ENCODE assay signal across 16 mouse cellular contexts in the genomic region with DNA sequence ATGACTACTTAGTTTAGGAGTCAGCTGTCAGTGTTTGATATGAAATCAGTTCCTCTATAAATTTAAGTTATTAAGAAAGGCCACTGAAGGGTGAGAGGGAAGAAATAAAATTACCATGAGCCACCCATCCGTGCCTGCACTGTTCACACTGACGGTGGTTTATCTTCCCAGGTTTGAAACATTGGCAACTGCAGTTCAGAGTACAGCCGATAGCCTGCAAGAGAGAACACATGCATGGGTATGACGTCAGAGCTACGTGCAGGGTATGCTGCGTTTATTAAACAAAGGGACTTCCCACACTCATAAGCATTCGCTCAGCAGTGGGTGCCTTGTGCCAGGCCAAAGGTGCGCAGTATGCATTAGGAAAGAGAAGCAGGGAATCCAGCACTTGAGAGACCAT. TPM values are rescaled to one million over a fixed set of nuclear protein-coding genes. Genes with fewer than 3 reads are reported as not detected.
"Had no signal": no experiment of that assay in that cellular context is flagged by ENCODE, and none has a peak within 500 bp of the region (broad histone marks: within the 10 kb centered on the region; RNA-seq: fewer than 3 reads in every experiment).

No protein-coding gene starts in this region.

- H3K36me3 ChIP-seq: neural tube, embryonic 15.5 days; stomach, embryonic 15.5 days had no signal

- H3K27ac ChIP-seq: neural tube, embryonic 15.5 days; stomach, embryonic 15.5 days; stomach, postnatal 0 days had no signal

- DNase-seq: retina, postnatal 1 day; right cerebral cortex, adult 18-20 months; right cerebral cortex, postnatal 14 days; right cerebral cortex, postnatal 25 days; right cerebral cortex, postnatal 4 days; spleen, adult 18-20 months; thymus, adult 18-20 months; thymus, adult 2 months; thymus, postnatal 14 days; thymus, postnatal 25 days; thymus, postnatal 36 days; thymus, postnatal 4 days had no signal

- H3K9ac ChIP-seq: neural tube, embryonic 15.5 days; stomach, embryonic 15.5 days had no signal

- H3K27me3 ChIP-seq: neural tube, embryonic 15.5 days; stomach, embryonic 15.5 days had no signal

- H3K4me2 ChIP-seq: neural tube, embryonic 15.5 days; stomach, embryonic 15.5 days had no signal

- H3K4me1 ChIP-seq: neural tube, embryonic 15.5 days; stomach, embryonic 15.5 days had no signal

- H3K4me3 ChIP-seq: neural tube, embryonic 15.5 days; stomach, embryonic 15.5 days had no signal

- H3K9me3 ChIP-seq: neural tube, embryonic 15.5 days; stomach, embryonic 15.5 days had no signal

RNA-seq across cellular contexts. Expression of a gene that starts 13.8 kb away (rescaled TPM):
- total RNA-seq: neutrophil, adult 5-6 weeks had no signal
